Mouse (Mus musculus) thymus, adult 2 months (tissue): Measurements from ENCODE around the gene Hnrnpu.

Experiments used
- CTCF ChIP-seq: fragments of 200-500 bp; IDR thresholded peaks from 2 replicates; pipeline ENCODE4 v1.5.1; 2012; ENCODE audit warnings: mild to moderate bottlenecking, control low read depth, low read length, moderate library complexity, borderline replicate concordance; ENCODE audit not compliant: control insufficient read depth, poor library complexity, insufficient read depth; ENCODE audit errors: extremely low read depth
- POLR2A ChIP-seq: fragments of 200-500 bp; IDR thresholded peaks from 2 replicates; pipeline ENCODE4 v1.6.1; 2012; ENCODE audit warnings: mild to moderate bottlenecking, low read length, control low read depth, moderate library complexity; ENCODE audit not compliant: control insufficient read depth, poor library complexity, insufficient read depth; ENCODE audit errors: extremely low read depth

- TF ChIP-seq CTCF (no peak), POLR2A (no peak)
Measured at GRCm38 (mm10) chr1:178338318-178338641, 683 bp upstream of the Hnrnpu start.
